Mouse (Mus musculus): Measurements from ENCODE around the gene 2310039H08Rik. TPM values are rescaled to one million over a fixed set of nuclear protein-coding genes. Genes with fewer than 3 reads are reported as not detected.

The 2310039H08Rik gene
- 53.6 and 58.8 TPM in 2 replicates for polyA plus RNA-seq (2015; fragmentation: Nextera tagmentation; extraction: Ambion mirVana)

DNA sequence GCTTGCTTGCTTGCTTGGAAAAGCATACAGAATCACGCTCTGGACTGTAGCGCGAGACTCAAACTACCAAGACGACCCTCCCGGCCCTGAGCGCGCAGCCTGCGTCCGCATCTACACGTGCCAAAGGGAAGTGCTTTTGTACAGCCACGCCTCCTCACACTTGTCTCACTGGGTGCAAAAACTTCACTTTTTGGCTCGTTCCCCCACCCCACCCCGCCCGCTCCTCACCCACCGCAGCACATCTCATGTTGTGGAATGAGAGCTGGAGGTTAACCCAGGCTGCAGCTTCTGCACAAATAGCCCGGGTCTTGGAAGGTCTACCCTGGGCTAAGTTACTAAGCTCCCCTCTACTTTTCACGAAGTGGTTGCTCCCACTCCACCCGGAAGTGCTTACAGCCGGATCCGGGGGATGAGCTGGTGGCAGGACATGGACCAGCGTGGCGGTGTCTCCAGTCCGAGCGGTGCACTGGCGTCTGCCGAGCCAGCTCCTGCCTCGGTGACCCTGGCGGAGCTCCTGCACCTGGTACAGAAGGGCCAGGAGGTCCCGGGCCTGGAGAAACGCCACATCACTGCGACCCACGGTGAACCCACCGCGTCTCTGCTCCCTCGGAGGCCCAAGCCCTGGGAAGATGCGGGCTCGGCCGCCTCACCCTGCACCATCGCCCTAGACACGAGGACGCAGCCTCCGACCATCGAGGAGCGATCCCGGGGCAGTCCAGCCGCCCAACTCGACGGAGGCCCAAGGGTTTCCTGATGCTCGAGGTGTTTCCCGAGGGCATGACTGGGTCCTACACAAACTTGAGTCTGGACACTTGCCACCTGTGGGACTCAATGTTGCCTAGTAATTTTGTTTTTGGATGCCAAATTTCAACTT, at the start of gene 2310039H08Rik:
Gene 2310039H08Rik, plus strand, starts transcription at position 232 of the 874 bp plus-strand sequence.
- peak within 1 kb of the TSS; percentile 83 for H3K27ac ChIP-seq (replicated peaks)
- H3K4me1 ChIP-seq (replicated peaks): peaks cover 20% of the 10 kb centered on the region
- peak; percentile 95 for ATAC-seq (ENCODE audit: low FRiP score, low read depth)
- no peaks in the 10 kb centered on the region for H3K9me3 ChIP-seq
- under 1% methylated on average over 50 of the region's 50 CpGs for WGBS
- H3K36me3 ChIP-seq: peaks cover 33% of the 10 kb centered on the region
- no peaks in the 10 kb centered on the region for H3K27me3 ChIP-seq
- H3K4me3 ChIP-seq: peak within 1 kb of the TSS; percentile 91
- H3K4me2 ChIP-seq: peak within 1 kb of the TSS; percentile 92
- peak within 1 kb of the TSS; percentile 81 for H3K9ac ChIP-seq

DNA sequence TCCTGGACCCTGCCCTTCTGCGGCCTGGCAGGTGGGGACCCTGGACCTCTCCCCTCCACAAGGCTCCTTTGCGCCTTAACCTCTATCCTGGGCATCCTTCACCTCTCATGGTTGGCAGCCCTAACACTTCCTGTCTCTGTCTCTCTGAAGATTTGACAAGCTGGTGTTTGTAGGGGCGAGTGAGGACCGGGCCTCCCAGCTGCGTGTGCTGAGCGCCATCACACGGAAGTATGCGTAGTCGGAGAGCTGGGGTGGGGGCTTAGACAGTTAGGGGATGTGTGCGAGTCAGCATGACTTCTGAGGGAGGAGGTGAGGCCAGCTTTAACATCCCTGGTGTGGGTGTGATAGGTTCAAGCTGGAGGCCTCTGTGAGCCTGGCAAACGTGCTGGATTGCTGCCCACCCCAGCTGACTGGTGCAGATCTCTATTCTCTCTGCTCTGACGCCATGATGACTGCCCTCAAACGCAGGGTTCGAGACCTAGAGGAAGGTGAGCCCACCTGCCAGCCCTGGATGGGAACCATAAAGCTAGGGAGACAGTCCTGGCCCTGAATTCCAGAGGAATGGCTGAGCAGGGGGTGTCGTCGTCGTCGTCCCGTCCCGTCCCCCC, 47.9 kb upstream of the 2310039H08Rik start:
- no peak overlapping the region for H3K4me3 ChIP-seq
- H3K4me2 ChIP-seq: no peak overlapping the region
- H3K4me1 ChIP-seq (replicated peaks): no peaks in the 10 kb centered on the region
- no peaks in the 10 kb centered on the region for H3K9me3 ChIP-seq
- peaks cover 4% of the 10 kb centered on the region for H3K36me3 ChIP-seq
- WGBS: 78% methylated on average over 19 of the region's 20 CpGs
- H3K27me3 ChIP-seq: peaks cover 5% of the 10 kb centered on the region; the same call in 1 of the 2 replicates
- no peak overlapping the region for H3K9ac ChIP-seq
- H3K27ac ChIP-seq (replicated peaks): no peak overlapping the region
- no peak for ATAC-seq (ENCODE audit: low FRiP score, low read depth)

GRCm38 (mm10) chr17:46725273-46725672, 47.2 kb upstream of the 2310039H08Rik start:
- Histone ChIP-seq H3K4me1 (replicated peaks) (no peaks in the 10 kb centered on the region), H3K36me3 (peaks cover 4% of the 10 kb centered on the region), H3K27ac (replicated peaks) (no peak overlapping the region), H3K27me3 (peaks cover 5% of the 10 kb centered on the region; the same call in 1 of the 2 replicates), H3K4me3 (no peak overlapping the region), H3K4me2 (no peak overlapping the region), H3K9me3 (no peaks in the 10 kb centered on the region), H3K9ac (no peak overlapping the region)
- no peak for ATAC-seq (ENCODE audit: low FRiP score, low read depth)
- WGBS: 53% methylated on average over 9 of the region's 9 CpGs

GRCm38 (mm10) chr17:46725731-46726645, 46.4 kb upstream of the 2310039H08Rik start:
- no peak overlapping the region for H3K27ac ChIP-seq (replicated peaks)
- WGBS: 90% methylated on average over 26 of the region's 26 CpGs
- H3K36me3 ChIP-seq: peaks cover 4% of the 10 kb centered on the region
- no peak overlapping the region for H3K9ac ChIP-seq
- peaks cover 5% of the 10 kb centered on the region; the same call in 1 of the 2 replicates for H3K27me3 ChIP-seq
- ATAC-seq (ENCODE audit: low FRiP score, low read depth): no peak
- H3K4me3 ChIP-seq: no peak overlapping the region
- H3K4me2 ChIP-seq: no peak overlapping the region
- H3K9me3 ChIP-seq: no peaks in the 10 kb centered on the region
- no peaks in the 10 kb centered on the region for H3K4me1 ChIP-seq (replicated peaks)

DNA sequence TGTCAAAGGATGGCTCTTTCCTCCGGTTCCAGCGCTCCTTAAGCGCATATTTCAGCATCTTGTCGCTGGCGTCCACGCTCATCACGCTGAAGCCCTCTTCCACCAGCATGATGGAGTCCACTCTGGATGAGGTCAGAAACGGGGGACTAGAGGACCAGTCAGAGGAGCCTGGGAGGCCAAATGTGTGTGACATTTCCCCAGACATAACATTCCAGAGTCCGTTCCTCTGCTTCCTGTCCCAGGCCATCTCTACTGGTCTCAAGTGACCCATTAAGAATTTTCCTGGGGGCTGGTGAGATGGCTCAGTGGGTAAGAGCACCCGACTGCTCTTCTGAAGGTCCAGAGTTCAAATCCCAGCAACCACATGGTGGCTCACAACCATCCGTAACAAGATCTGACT, 45.2 kb upstream of the 2310039H08Rik start:
- H3K4me2 ChIP-seq: no peak overlapping the region
- 90% methylated on average over 11 of the region's 11 CpGs for WGBS
- H3K27ac ChIP-seq (replicated peaks): no peak overlapping the region
- no peak for ATAC-seq (ENCODE audit: low FRiP score, low read depth)
- peaks cover 5% of the 10 kb centered on the region; the same call in 1 of the 2 replicates for H3K27me3 ChIP-seq
- H3K36me3 ChIP-seq: peaks cover 4% of the 10 kb centered on the region
- no peak overlapping the region for H3K9ac ChIP-seq
- no peaks in the 10 kb centered on the region for H3K9me3 ChIP-seq
- H3K4me1 ChIP-seq (replicated peaks): no peaks in the 10 kb centered on the region
- H3K4me3 ChIP-seq: no peak overlapping the region

GRCm38 (mm10) chr17:46728021-46728420, 44.4 kb upstream of the 2310039H08Rik start:
- 40% methylated on average over 6 of the region's 6 CpGs for WGBS
- peaks cover 5% of the 10 kb centered on the region; the same call in 1 of the 2 replicates for H3K27me3 ChIP-seq
- H3K36me3 ChIP-seq: peaks cover 4% of the 10 kb centered on the region
- H3K4me3 ChIP-seq: no peak overlapping the region
- H3K27ac ChIP-seq (replicated peaks): no peak overlapping the region
- H3K4me1 ChIP-seq (replicated peaks): no peaks in the 10 kb centered on the region
- no peak overlapping the region for H3K4me2 ChIP-seq
- ATAC-seq (ENCODE audit: low FRiP score, low read depth): no peak
- no peaks in the 10 kb centered on the region for H3K9me3 ChIP-seq
- H3K9ac ChIP-seq: no peak overlapping the region

- Histone ChIP-seq H3K4me3 (no peak overlapping the region), H3K27me3 (peaks cover 5% of the 10 kb centered on the region; the same call in 1 of the 2 replicates), H3K9me3 (no peaks in the 10 kb centered on the region), H3K27ac (replicated peaks) (no peak overlapping the region), H3K4me1 (replicated peaks) (no peaks in the 10 kb centered on the region), H3K36me3 (no peaks in the 10 kb centered on the region; the same call in 1 of the 2 replicates), H3K4me2 (peak overlapping the region; percentile 18; the same call in 1 of the 2 replicates), H3K9ac (no peak overlapping the region)
- ATAC-seq (ENCODE audit: low FRiP score, low read depth): no peak
- WGBS: 57% methylated on average over 11 of the region's 11 CpGs
Measured at GRCm38 (mm10) chr17:46728496-46728895, 43.9 kb upstream of the 2310039H08Rik start.

DNA sequence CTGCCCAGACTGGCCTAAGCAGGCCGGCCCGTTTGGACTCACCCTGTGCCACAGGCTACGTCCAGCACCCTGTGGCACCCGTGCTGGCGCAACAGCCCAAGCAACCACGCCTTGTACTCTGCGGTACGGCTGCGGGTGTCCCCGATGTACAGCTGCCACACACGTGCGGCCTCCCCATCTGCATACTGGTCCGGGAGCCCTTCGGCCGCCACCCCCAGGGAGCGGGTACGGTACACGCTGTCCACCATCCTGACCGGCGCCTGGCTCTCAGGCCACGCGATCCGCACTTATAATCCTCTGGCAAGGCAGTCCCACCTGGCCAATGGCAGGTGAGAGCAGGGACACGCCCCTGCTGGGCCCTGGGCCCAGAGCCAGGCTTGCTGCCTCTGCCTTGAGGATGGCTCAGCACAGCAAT, 43.5 kb upstream of the 2310039H08Rik start, which contains the start of gene Gnmt:
Gene Gnmt, minus strand, starts transcription at position 265 of the 415 bp plus-strand sequence.
- Histone ChIP-seq H3K36me3 (no peaks in the 10 kb centered on the region; the same call in 1 of the 2 replicates), H3K27ac (replicated peaks) (no peak within 1 kb of the TSS), H3K9ac (no peak within 1 kb of the TSS), H3K4me2 (peak within 1 kb of the TSS; percentile 18), H3K27me3 (peaks cover 5% of the 10 kb centered on the region; the same call in 1 of the 2 replicates), H3K9me3 (no peaks in the 10 kb centered on the region), H3K4me3 (no peak within 1 kb of the TSS), H3K4me1 (replicated peaks) (no peaks in the 10 kb centered on the region)
- peak; percentile 36; the same call in 1 of the 2 replicates for ATAC-seq (ENCODE audit: low FRiP score, low read depth)
- WGBS: 21% methylated on average over 24 of the region's 24 CpGs

DNA sequence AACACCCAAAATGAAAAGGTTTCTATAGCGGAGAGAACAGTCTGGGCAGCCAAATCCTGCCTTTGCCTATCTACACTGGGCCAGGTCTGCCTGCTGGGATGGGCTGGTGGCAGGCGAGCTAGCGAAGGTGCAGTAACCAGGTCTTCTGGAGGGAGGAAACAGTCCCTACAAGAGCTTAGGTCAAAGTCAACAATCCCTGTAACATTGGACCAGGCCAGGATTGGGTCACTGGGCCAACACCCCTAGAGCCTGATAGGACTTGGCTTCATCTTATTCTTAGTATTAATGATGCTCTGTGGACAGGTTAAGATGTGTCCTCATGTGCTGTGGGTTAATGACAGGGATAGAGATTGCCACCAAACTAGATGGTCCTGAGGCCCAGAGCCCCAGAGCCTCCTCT, 38.4 kb upstream of the 2310039H08Rik start:
- no peak overlapping the region for H3K4me2 ChIP-seq
- ATAC-seq (ENCODE audit: low FRiP score, low read depth): no peak
- no peaks in the 10 kb centered on the region for H3K9me3 ChIP-seq
- no peak overlapping the region for H3K4me3 ChIP-seq
- H3K27ac ChIP-seq (replicated peaks): no peak overlapping the region
- H3K9ac ChIP-seq: no peak overlapping the region
- peaks cover 25% of the 10 kb centered on the region; the same call in 1 of the 2 replicates for H3K36me3 ChIP-seq
- H3K27me3 ChIP-seq: peaks cover 1% of the 10 kb centered on the region; the same call in 1 of the 2 replicates
- no peaks in the 10 kb centered on the region for H3K4me1 ChIP-seq (replicated peaks)
- 96% methylated on average over 3 of the region's 3 CpGs for WGBS

GRCm38 (mm10) chr17:46735287-46735686, 37.1 kb upstream of the 2310039H08Rik start:
- no peaks in the 10 kb centered on the region for H3K4me1 ChIP-seq (replicated peaks)
- ATAC-seq (ENCODE audit: low FRiP score, low read depth): no peak
- no peak overlapping the region for H3K4me2 ChIP-seq
- no peak overlapping the region for H3K4me3 ChIP-seq
- peaks cover 25% of the 10 kb centered on the region; the same call in 1 of the 2 replicates for H3K36me3 ChIP-seq
- H3K9ac ChIP-seq: no peak overlapping the region
- 90% methylated on average over 7 of the region's 7 CpGs for WGBS
- H3K9me3 ChIP-seq: no peaks in the 10 kb centered on the region
- no peak overlapping the region for H3K27ac ChIP-seq (replicated peaks)
- no peaks in the 10 kb centered on the region for H3K27me3 ChIP-seq

DNA sequence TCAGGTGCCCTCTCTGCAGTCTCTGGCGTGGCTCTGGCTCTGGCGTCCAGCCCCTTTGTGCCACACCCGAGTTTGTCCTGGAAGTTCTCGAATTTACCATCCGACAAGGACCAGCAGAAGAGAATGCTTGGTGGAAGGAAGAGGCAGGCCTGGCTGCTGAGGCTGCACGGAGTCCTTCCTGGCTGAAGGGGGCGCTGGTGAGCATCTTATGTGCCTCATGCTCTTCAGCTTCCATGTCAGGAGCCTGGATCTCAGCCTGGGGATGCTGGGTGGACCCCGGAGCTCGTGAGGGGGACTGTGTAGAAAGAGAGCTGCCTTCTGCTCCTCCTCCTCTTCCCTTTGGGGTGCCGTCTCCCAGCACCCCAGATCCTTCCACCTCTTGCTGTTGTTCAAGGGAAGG, 36.3 kb upstream of the 2310039H08Rik start:
- Histone ChIP-seq H3K9me3 (no peaks in the 10 kb centered on the region), H3K9ac (no peak overlapping the region), H3K4me2 (no peak overlapping the region), H3K4me1 (replicated peaks) (no peaks in the 10 kb centered on the region), H3K4me3 (no peak overlapping the region), H3K27me3 (no peaks in the 10 kb centered on the region), H3K27ac (replicated peaks) (no peak overlapping the region), H3K36me3 (peaks cover 25% of the 10 kb centered on the region; the same call in 1 of the 2 replicates)
- 65% methylated on average over 10 of the region's 10 CpGs for WGBS
- no peak for ATAC-seq (ENCODE audit: low FRiP score, low read depth)
